Mouse (Mus musculus) liver, embryonic 16.5 days (tissue): Measurements from ENCODE around the gene Des. TPM values are rescaled to one million over a fixed set of nuclear protein-coding genes. Genes with fewer than 3 reads are reported as not detected.
A peak's percentile ranks its signal among the peaks of the same experiment; 100 is the strongest.

Experiments
- ATAC-seq: fragments of 200-750 bp; cut with Nextera tagmentation; 2 replicates; pipeline ENCODE4 v1.8.0; 2017; ENCODE audit warnings: low read depth, mild to moderate bottlenecking, moderate number of reproducible peaks, moderate library complexity
- H3K27ac ChIP-seq: fragments of 300-500 bp; sonication (generic); 2 replicates; pipeline ENCODE4 v1.5.1; 2014; ENCODE audit warnings: mild to moderate bottlenecking, low read length
- H3K27me3 ChIP-seq: fragments of 300-500 bp; sonication (generic); 2 replicates; pipeline ENCODE4 v1.6.1; 2014; ENCODE audit warnings: low read depth, low read length, mixed read lengths; ENCODE audit not compliant: control insufficient read depth, insufficient read depth
- H3K36me3 ChIP-seq: fragments of 300-500 bp; sonication (generic); 2 replicates; pipeline ENCODE4 v1.6.1; 2014; ENCODE audit warnings: mild to moderate bottlenecking; ENCODE audit not compliant: control insufficient read depth, insufficient read depth
- H3K4me1 ChIP-seq: fragments of 300-500 bp; sonication (generic); 2 replicates; pipeline ENCODE4 v1.6.1; 2014; ENCODE audit warnings: low read depth, low read length, mixed read lengths; ENCODE audit not compliant: control insufficient read depth
- H3K4me2 ChIP-seq: fragments of 300-500 bp; sonication (generic); 2 replicates; pipeline ENCODE4 v1.6.1; 2014; ENCODE audit warnings: low read depth, low read length, mixed read lengths
- H3K4me3 ChIP-seq: fragments of 300-500 bp; sonication (generic); 2 replicates; pipeline ENCODE4 v1.5.1; 2014; ENCODE audit warnings: low read depth, mild to moderate bottlenecking, low read length
- H3K9ac ChIP-seq: fragments of 300-500 bp; sonication (generic); 2 replicates; pipeline ENCODE4 v1.6.1; 2014; ENCODE audit warnings: low read depth, low read length
- H3K9me3 ChIP-seq: fragments of 300-500 bp; sonication (generic); replicated peaks from 2 replicates; pipeline ENCODE4 v1.6.1; 2016; ENCODE audit warnings: low read length; ENCODE audit not compliant: control insufficient read depth
- WGBS: fragments of 180-500 bp; shearing (Covaris S2); extraction: QIAGEN DNeasy Blood & Tissue Kit; methylation state at CpG from one replicate; pipeline ENCODE4 v1.1.7; 2014; ENCODE audit not compliant: insufficient replicate concordance; 5-methylcytosine and 5-hydroxymethylcytosine counted together
- polyA plus RNA-seq: library from polyadenylated mRNA; unstranded; fragments of >200 nt; fragmentation: Nextera tagmentation; extraction: Ambion mirVana; gene quantifications from 2 replicates; pipeline ENCODE4 v1.2.1, GENCODE M21; 2015

Des gene
- polyA plus RNA-seq, 1 experiment from 2014 or later: 13.9 TPM

DNA sequence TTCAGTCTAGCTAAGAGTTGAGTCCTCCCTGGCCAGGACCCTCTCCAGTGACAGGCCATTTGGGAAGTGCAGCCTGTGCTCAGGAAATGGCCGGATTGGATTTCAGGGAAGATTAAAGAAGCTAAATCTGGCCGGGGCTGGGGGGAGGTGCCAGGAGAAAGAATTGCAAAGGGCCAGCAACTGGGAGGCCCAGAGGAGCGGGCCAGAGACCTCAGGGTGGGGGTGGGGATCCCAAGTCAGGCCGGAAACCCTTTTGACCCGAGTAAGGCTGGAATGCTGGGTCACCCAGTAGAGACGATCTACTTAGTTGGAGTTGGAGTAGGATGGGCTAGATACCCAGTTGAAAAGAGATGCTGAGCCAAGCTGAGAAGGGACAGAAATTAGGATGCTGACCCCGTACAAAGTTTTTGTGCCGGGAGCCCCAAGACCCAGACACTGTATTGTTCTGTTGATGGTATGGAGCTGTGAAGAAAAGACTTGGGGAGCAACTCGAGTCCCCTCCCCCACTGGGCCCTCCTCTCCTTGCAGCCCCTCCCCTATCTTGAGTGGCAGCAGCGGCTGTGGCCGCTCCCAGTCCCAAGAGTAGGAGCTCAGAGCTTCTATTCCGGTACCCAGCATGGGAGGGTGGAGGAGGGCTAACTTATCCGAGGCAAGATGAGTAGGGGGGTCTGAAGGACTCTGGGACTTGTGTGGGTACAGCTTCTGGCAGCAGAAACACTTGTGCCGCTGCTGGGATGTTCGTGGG is 15.7 kb upstream of the Des start:
- no peak overlapping the region for H3K27ac ChIP-seq
- peaks cover 7% of the 10 kb centered on the region; the same call in 1 of the 2 replicates for H3K27me3 ChIP-seq
- no peaks in the 10 kb centered on the region for H3K36me3 ChIP-seq
- 17% methylated on average over 15 of the region's 15 CpGs for WGBS
- H3K4me1 ChIP-seq: no peaks in the 10 kb centered on the region
- no peaks in the 10 kb centered on the region for H3K9me3 ChIP-seq
- ATAC-seq: peak; percentile 13; the same call in 1 of the 2 replicates
- no peak overlapping the region for H3K4me2 ChIP-seq
- H3K9ac ChIP-seq: no peak overlapping the region
- H3K4me3 ChIP-seq: no peak overlapping the region

DNA sequence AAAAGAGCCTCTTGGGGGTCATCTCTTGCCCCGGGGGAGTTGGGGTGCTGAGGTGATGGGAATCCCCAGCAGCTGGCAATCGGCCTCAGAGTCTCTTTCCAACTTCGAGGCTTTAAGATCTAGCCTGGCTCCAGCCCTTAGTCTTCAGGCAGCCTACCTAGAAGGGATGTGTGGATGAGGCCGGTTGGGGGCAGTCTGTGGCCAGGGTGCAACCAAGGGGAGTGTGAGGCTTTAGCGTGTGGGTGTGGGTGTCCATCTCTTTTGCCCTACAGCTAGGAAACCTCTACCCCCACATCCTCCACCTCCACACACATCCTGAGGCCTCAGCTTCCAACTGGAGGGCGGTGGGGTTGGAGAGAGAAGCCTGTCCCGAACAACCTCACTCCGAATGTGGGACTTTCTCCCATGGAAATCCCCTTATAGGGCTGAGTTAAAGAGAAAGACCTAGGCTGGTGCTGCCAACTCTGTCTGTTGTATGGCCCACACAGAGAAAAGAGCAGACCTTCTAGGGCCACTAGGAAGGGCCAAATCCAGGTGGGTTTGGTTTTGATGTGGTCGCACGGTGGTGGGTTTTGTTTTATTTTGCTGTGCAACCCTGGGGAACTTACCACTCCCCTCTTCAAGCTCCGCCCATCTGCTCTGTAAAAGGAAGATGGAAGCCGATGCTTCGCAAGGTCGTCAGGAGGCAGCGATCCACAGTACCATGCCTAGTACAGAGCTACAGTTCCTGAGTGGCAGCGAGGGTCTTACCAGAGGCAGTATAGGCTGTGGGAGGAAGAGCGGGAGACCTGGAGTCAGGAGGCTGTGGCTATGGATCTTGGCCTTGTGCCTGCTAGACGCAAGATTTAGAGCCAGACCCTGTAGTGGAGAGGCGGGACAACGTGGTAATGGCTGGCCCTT is 14.8 kb upstream of the Des start:
- no peak for ATAC-seq
- Histone ChIP-seq H3K9ac (no peak overlapping the region), H3K9me3 (no peaks in the 10 kb centered on the region), H3K4me3 (no peak overlapping the region), H3K4me2 (no peak overlapping the region), H3K36me3 (no peaks in the 10 kb centered on the region), H3K4me1 (no peaks in the 10 kb centered on the region), H3K27ac (no peak overlapping the region), H3K27me3 (peaks cover 7% of the 10 kb centered on the region; the same call in 1 of the 2 replicates)
- whole genome bisulfite sequencing: 36% methylated on average over 20 of the region's 20 CpGs

DNA sequence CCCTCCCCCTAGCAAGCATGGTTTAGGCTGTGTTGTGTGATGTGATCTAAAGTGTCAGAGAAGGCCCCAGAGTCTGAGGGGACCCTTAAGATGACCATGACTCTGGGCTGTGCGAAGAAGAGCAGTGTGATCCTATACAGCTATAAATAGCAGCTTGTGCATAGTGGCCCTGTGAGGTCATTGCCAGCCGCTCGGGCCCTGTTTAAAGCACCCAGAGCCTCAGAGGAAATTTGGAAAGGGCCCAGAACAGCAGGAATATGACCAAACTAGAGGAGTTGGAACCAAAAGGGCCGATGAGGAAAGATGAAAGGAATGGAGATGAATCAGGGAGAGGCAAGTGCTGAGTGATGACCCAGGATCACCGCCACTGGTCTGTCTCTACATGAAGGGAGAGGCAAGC is 12.8 kb upstream of the Des start:
- no peak overlapping the region for H3K4me3 ChIP-seq
- ATAC-seq: no peak
- no peak overlapping the region for H3K27ac ChIP-seq
- WGBS: 59% methylated on average over 5 of the region's 5 CpGs
- H3K27me3 ChIP-seq: no peaks in the 10 kb centered on the region; the same call in 1 of the 2 replicates
- no peaks in the 10 kb centered on the region for H3K36me3 ChIP-seq
- H3K9ac ChIP-seq: no peak overlapping the region
- no peak overlapping the region for H3K4me2 ChIP-seq
- H3K9me3 ChIP-seq: no peaks in the 10 kb centered on the region
- no peaks in the 10 kb centered on the region for H3K4me1 ChIP-seq

DNA sequence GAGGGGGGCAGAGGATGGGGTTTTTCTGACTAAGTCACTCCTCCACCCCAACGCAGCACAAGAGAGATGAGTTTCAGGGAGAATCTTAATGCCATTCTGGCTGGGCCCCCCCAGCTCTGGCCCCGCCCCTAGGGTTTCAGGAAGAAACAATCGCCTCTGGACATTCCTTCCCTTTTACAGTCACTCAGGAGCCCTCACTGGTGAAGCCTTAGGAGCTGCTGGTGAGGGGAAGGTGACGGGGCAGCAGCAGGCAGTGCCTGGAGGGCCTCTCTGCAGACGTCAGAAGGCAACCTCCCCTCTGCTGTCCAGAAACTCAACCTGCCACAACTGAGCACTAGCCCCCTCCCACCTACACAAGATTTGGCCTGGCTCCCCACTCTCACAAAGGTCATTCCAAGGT is 10.9 kb upstream of the Des start:
- Histone ChIP-seq H3K4me2 (no peak overlapping the region), H3K4me1 (no peaks in the 10 kb centered on the region), H3K9me3 (no peaks in the 10 kb centered on the region), H3K9ac (no peak overlapping the region), H3K27me3 (no peaks in the 10 kb centered on the region), H3K36me3 (no peaks in the 10 kb centered on the region), H3K27ac (no peak overlapping the region), H3K4me3 (no peak overlapping the region)
- WGBS: 34% methylated on average over 5 of the region's 5 CpGs
- ATAC-seq: no peak

DNA sequence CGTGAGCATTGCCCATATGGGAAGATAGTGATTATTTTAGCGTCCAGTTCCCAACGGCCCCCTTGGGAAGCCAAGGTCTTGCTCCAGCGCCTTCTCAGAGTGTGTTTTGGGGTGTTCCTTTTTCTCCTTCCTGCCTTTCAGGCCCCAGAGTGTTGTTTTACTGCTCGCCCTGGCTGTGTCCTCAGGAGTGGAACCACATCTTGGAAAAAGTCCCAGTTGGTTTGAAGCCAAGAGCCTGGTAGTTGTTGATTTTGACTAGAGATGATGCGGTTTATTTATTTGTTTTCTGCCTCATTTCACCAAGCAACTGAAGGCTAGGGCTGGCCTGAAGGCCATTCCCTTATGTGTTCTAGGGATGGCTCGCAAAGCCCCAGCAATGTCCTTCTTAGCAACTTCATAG is 2.9 kb upstream of the Des start:
- WGBS: 63% methylated on average over 7 of the region's 7 CpGs
- Histone ChIP-seq H3K27ac (no peak overlapping the region), H3K9ac (no peak overlapping the region), H3K36me3 (no peaks in the 10 kb centered on the region), H3K4me3 (no peak overlapping the region), H3K9me3 (no peaks in the 10 kb centered on the region), H3K4me1 (no peaks in the 10 kb centered on the region; the same call in 1 of the 2 replicates), H3K27me3 (peaks cover 29% of the 10 kb centered on the region), H3K4me2 (no peak overlapping the region)
- no peak for ATAC-seq

GRCm38 (mm10) chr1:75358009-75358408 is 2.1 kb upstream of the Des start:
- Histone ChIP-seq H3K9me3 (no peaks in the 10 kb centered on the region), H3K27ac (no peak overlapping the region), H3K36me3 (no peaks in the 10 kb centered on the region), H3K9ac (no peak overlapping the region), H3K27me3 (peaks cover 29% of the 10 kb centered on the region), H3K4me1 (no peaks in the 10 kb centered on the region; the same call in 1 of the 2 replicates), H3K4me2 (no peak overlapping the region), H3K4me3 (no peak overlapping the region)
- 57% methylated on average over 4 of the region's 4 CpGs for WGBS
- no peak for ATAC-seq

DNA sequence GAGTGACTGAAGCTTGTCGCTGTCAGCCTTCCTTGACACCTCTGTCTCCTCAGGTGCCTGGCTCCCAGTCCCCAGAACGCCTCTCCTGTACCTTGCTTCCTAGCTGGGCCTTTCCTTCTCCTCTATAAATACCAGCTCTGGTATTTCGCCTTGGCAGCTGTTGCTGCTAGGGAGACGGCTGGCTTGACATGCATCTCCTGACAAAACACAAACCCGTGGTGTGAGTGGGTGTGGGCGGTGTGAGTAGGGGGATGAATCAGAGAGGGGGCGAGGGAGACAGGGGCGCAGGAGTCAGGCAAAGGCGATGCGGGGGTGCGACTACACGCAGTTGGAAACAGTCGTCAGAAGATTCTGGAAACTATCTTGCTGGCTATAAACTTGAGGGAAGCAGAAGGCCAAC is 783 bp upstream of the Des start:
- no peaks in the 10 kb centered on the region for H3K9me3 ChIP-seq
- H3K27me3 ChIP-seq: peaks cover 29% of the 10 kb centered on the region
- H3K36me3 ChIP-seq: no peaks in the 10 kb centered on the region
- H3K27ac ChIP-seq: no peak overlapping the region
- H3K9ac ChIP-seq: no peak overlapping the region
- H3K4me2 ChIP-seq: no peak overlapping the region
- no peak for ATAC-seq
- H3K4me3 ChIP-seq: no peak overlapping the region
- WGBS: 59% methylated on average over 13 of the region's 13 CpGs
- H3K4me1 ChIP-seq: no peaks in the 10 kb centered on the region; the same call in 1 of the 2 replicates

DNA sequence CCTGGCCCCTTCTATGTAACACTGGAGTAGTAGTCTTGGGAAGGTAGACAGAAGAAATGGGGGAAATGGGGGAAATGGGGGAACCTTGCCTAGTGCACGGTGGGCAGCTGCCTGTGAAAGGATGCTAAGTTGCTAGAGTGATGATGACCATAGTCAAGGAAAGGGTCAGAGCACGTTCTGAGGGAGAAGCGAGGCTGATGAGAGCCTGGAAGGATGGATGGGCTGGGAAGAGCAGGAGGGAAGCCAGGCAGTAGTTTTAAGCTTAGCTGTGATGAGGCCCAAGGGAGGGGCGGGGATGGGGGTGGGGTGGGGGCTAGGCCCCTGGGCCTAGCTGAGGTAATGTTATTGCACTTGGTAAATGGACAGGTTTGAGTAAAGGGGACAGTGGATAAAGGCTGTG is 994 bp downstream of the Des start:
- Histone ChIP-seq H3K4me1 (no peaks in the 10 kb centered on the region; the same call in 1 of the 2 replicates), H3K27me3 (peaks cover 29% of the 10 kb centered on the region), H3K9ac (no peak overlapping the region), H3K27ac (no peak overlapping the region), H3K36me3 (no peaks in the 10 kb centered on the region), H3K9me3 (no peaks in the 10 kb centered on the region), H3K4me2 (no peak overlapping the region), H3K4me3 (no peak overlapping the region)
- ATAC-seq: no peak
- WGBS: 33% methylated on average over 4 of the region's 4 CpGs

DNA sequence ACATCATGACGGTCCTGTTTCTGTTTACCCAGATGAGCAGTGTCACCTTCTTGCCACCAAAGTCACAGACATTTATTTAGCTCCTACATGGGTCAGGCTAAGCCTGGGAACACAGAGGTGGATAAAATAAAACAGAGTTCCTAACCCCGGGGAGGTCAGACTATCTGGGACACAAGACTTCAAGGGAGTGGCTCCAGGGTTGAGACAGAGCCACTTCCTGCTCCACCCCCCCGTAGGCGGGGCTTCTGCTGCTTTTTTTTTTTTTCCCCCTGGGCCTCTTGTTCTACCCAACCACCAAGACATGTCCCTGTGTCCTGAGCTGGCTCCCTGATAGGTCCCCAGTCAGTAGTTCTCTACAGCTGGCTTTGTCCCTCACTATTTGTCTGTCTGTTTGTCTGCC is 1.6 kb downstream of the Des start:
- H3K4me2 ChIP-seq: no peak overlapping the region
- H3K36me3 ChIP-seq: no peaks in the 10 kb centered on the region
- no peaks in the 10 kb centered on the region; the same call in 1 of the 2 replicates for H3K4me1 ChIP-seq
- no peaks in the 10 kb centered on the region for H3K9me3 ChIP-seq
- H3K27ac ChIP-seq: no peak overlapping the region
- ATAC-seq: 0 out of 2 replicates have a peak, but pooled peaks have one; percentile 39
- 15% methylated on average over 4 of the region's 4 CpGs for WGBS
- H3K27me3 ChIP-seq: peaks cover 29% of the 10 kb centered on the region
- H3K4me3 ChIP-seq: no peak overlapping the region
- no peak overlapping the region for H3K9ac ChIP-seq
